Mouse (Mus musculus) layer of hippocampus, postnatal 36 days (tissue): ENCODE data around the gene Atg2a. TPM values are rescaled to one million over a fixed set of nuclear protein-coding genes. Genes with fewer than 3 reads are reported as not detected.
A peak's percentile ranks its signal among the peaks of the same experiment; 100 is the strongest.
"Not testable (repeated sequence)": the region's sequence is repeated elsewhere in the genome, so short reads cannot be mapped to it uniquely, and the experiment has no call there.

Experiments used
- DNase-seq, 2 experiments: peaks; one replicate each; pipeline ENCODE4 v3.0.0; 2022
- microRNA-seq, 2 experiments: library from miRNA; unstranded; fragments of <30 nt; microRNA quantifications; one replicate each; pipeline ENCODE4 v1.2.0; 2021
- total RNA-seq, 2 experiments: library from RNA; stranded (reverse); gene quantifications; 2 replicates each; pipeline ENCODE4 v1.2.3; 2021

The Atg2a gene
- total RNA-seq, 2 experiments from 2014 or later, result 31.3 to 34.0 TPM

- DNase-seq, result no peak
Observed at GRCm38 (mm10) chr19:6296551-6297210, 55.2 kb downstream of the Atg2a start.

- no peak for DNase-seq
Observed at GRCm38 (mm10) chr19:6297641-6298040, 56.2 kb downstream of the Atg2a start.

- no peak for DNase-seq
Observed at GRCm38 (mm10) chr19:6299003-6299402, 57.5 kb downstream of the Atg2a start.

- no peak for DNase-seq
Observed at GRCm38 (mm10) chr19:6299450-6300267, 58.2 kb downstream of the Atg2a start.

GRCm38 (mm10) chr19:6300402-6300841 is 59.0 kb downstream of the Atg2a start:
- DNase-seq, result no peak

- no peak for DNase-seq
Observed at GRCm38 (mm10) chr19:6302114-6302513, 60.6 kb downstream of the Atg2a start.

GRCm38 (mm10) chr19:6302522-6302921 is 61.1 kb downstream of the Atg2a start:
- peak; percentile 66 to 69 for DNase-seq

GRCm38 (mm10) chr19:6303831-6304230 is 62.4 kb downstream of the Atg2a start:
- DNase-seq, result no peak

GRCm38 (mm10) chr19:6304787-6305516 is 63.5 kb downstream of the Atg2a start:
- DNase-seq, result peak; percentile 87 to 88

- DNase-seq, result no peak
Observed at GRCm38 (mm10) chr19:6305517-6306115, 64.1 kb downstream of the Atg2a start.

GRCm38 (mm10) chr19:6306137-6306551 is 64.7 kb downstream of the Atg2a start, which contains the start of gene Cdc42bpg:
Gene Cdc42bpg (plus strand): TSS chr19:6306456.
- no peak for DNase-seq

GRCm38 (mm10) chr19:6306586-6306985 is 65.1 kb downstream of the Atg2a start:
- no peak for DNase-seq

- no peak for DNase-seq
Observed at GRCm38 (mm10) chr19:6307733-6308531, 66.5 kb downstream of the Atg2a start.

- no peak for DNase-seq
Observed at GRCm38 (mm10) chr19:6310181-6310580, 68.7 kb downstream of the Atg2a start.

- not testable (repeated sequence) for DNase-seq
Observed at GRCm38 (mm10) chr19:6311783-6312182, 70.3 kb downstream of the Atg2a start.

Small RNA genes lying within 50 kb of the gene (microRNA-seq; reads per million reads assigned to microRNA genes)
- gene Mir192 (13.1 to 66.0 reads per million in 2 experiments), gene Mir194-2 (18.2 to 34.9 reads per million in 2 experiments)

Other genes with a start within 250 kb of the Atg2a start
- 10 to 100 TPM; 20.5 to 26.0 TPM for gene Capn1, start 225.8 kb upstream of the Atg2a start, total RNA-seq
- 10 to 100 TPM; 46.4 to 52.3 TPM for gene Syvn1, start 195.1 kb upstream of the Atg2a start, total RNA-seq
- gene Mrpl49, start 183.9 kb upstream of the Atg2a start, total RNA-seq, result 10 to 100 TPM; 46.8 to 47.9 TPM
- 100 to 1,000 TPM; 676 to 701 TPM for gene Fau, start 183.8 kb upstream of the Atg2a start, total RNA-seq
- gene Znhit2, start 180.5 kb upstream of the Atg2a start, total RNA-seq, result 10 to 100 TPM; 33.1 to 35.2 TPM
- gene Tm7sf2, start 173.3 kb upstream of the Atg2a start, total RNA-seq, result 10 to 100 TPM; 26.4 to 34.2 TPM
- 10 to 100 TPM; 85.3 to 88.8 TPM for gene Vps51, start 164.4 kb upstream of the Atg2a start, total RNA-seq
- gene Tmem262, start 161.6 kb upstream of the Atg2a start, total RNA-seq, result not detected
- gene Gm28374, start 159.4 kb upstream of the Atg2a start, total RNA-seq, result 1 to 10 TPM; 1.5 to 1.6 TPM
- gene Zfpl1, start 156.7 kb upstream of the Atg2a start, total RNA-seq, result 10 to 100 TPM; 39.6 to 40.3 TPM
- gene Cdca5, start 156.7 kb upstream of the Atg2a start, total RNA-seq, result under 1 TPM; 0.17 to 0.43 TPM
- gene AC131692.1, start 147.2 kb upstream of the Atg2a start, total RNA-seq, result not detected
- gene Naaladl1, start 135.9 kb upstream of the Atg2a start, total RNA-seq, result under 1 TPM in 1 of 2 experiments, not detected in 1; 0.12 TPM
- 10 to 100 TPM; 14.7 to 14.9 TPM for gene Sac3d1, start 123.0 kb upstream of the Atg2a start, total RNA-seq
- gene Snx15, start 113.4 kb upstream of the Atg2a start, total RNA-seq, result 10 to 100 TPM; 40.2 to 42.5 TPM
- gene Batf2, start 100.7 kb upstream of the Atg2a start, total RNA-seq, result under 1 TPM; 0.28 to 0.60 TPM
- gene Arl2, start 100.1 kb upstream of the Atg2a start, total RNA-seq, result 10 to 100 TPM; 69.1 to 73.2 TPM
- gene Majin, start 57.3 kb upstream of the Atg2a start, total RNA-seq, result not detected
- gene Gpha2, start 15.3 kb upstream of the Atg2a start, total RNA-seq, result not detected
- 100 to 1,000 TPM; 135 to 137 TPM for gene Ppp2r5b, start 5.8 kb upstream of the Atg2a start, total RNA-seq
- 10 to 100 TPM; 72.8 to 82.2 TPM for gene Ehd1, start 35.1 kb downstream of the Atg2a start, total RNA-seq
- 1 to 10 TPM; 4.3 to 6.9 TPM for gene Cdc42bpg, start 64.8 kb downstream of the Atg2a start, total RNA-seq
- gene Men1, start 93.3 kb downstream of the Atg2a start, total RNA-seq, result 10 to 100 TPM; 63.3 to 69.8 TPM
- gene Map4k2, start 99.5 kb downstream of the Atg2a start, total RNA-seq, result 10 to 100 TPM; 74.9 to 87.7 TPM
- gene Sf1, start 122.0 kb downstream of the Atg2a start, total RNA-seq, result 100 to 1,000 TPM; 188 to 222 TPM
- 10 to 100 TPM; 18.3 to 22.1 TPM for gene Pygm, start 142.7 kb downstream of the Atg2a start, total RNA-seq
- gene Rasgrp2, start 157.7 kb downstream of the Atg2a start, total RNA-seq, result 10 to 100 TPM; 23.8 to 34.5 TPM
- gene Nrxn2, start 177.1 kb downstream of the Atg2a start, total RNA-seq, result 100 to 1,000 TPM; 399 to 414 TPM